27 mouse cellular contexts compared by ENCODE assay signal in the genomic region with DNA sequence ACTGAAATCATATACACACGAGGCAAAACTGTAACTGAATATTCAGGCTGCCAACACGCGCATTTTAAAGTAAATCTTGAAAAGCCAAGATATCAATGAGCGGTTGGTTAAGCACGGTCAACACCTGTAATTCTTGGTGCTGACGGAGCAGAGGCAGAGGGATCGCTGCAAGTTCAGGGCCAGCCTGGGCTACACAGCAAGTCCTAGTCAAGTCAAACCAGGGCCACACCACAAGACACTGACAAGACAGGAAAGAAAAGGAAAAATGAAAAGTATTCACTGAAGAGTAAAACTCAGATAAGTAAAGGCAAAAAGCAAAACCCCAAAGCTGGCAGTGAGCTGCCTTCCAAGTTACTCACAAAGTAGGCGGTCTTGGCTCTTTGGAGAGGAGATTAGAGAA. TPM values are rescaled to one million over a fixed set of nuclear protein-coding genes. Genes with fewer than 3 reads are reported as not detected.
DNase-seq lines count a peak whose midpoint lies in the region; ATAC-seq and TF ChIP-seq lines count a peak whose summit lies in the region.
"Had no signal": no experiment of that assay in that cellular context is flagged by ENCODE, and none has a peak within 500 bp of the region (broad histone marks: within the 10 kb centered on the region; RNA-seq: fewer than 3 reads in every experiment).

No protein-coding gene starts in this region.

- no peak for ATAC-seq in kidney, embryonic 16.5 days (ENCODE audit: low FRiP score, low TSS enrichment)
- ATAC-seq in intestine, postnatal 0 days, result no peak
- ATAC-seq: activated CD4-positive, CD25-positive, alpha-beta regulatory T cell, adult 4 months; midbrain, embryonic 16.5 days had no signal

- 62% methylated on average over 8 of the region's 8 CpGs for WGBS in kidney, adult 2 months
- WGBS in kidney, embryonic 16.5 days, result 85% methylated on average over 8 of the region's 8 CpGs
- WGBS in intestine, postnatal 0 days, result 78% methylated on average over 8 of the region's 8 CpGs
- 63% methylated on average over 8 of the region's 8 CpGs for WGBS in olfactory bulb, adult 2 months

- TF ChIP-seq CTCF in kidney, adult 2 months (conservative IDR thresholded peaks at IDR 0.05; ENCODE audit: insufficient read depth, insufficient read length, low read depth, low read length), result no peak
- no peak for TF ChIP-seq CTCF in intestine, postnatal 0 days (IDR thresholded peaks at IDR 0.05; ENCODE audit: low read depth)
- no peak for TF ChIP-seq CTCF in olfactory bulb, adult 2 months (IDR thresholded peaks at IDR 0.05; ENCODE audit: insufficient read depth, low read depth, low read length)

- H3K4me3 ChIP-seq in kidney, adult 2 months (ENCODE audit: insufficient read depth, low read depth, low read length), result no peak overlapping the region
- no peak overlapping the region for H3K4me3 ChIP-seq in kidney, embryonic 16.5 days (ENCODE audit: low read length)
- H3K4me3 ChIP-seq in intestine, postnatal 0 days (ENCODE audit: low read depth, low read length), result no peak overlapping the region
- no peak overlapping the region for H3K4me3 ChIP-seq in olfactory bulb, adult 2 months (ENCODE audit: insufficient read depth, low read depth, low read length)
- H3K4me3 ChIP-seq: embryonic facial prominence, embryonic 13.5 days; erythroblast, embryonic 14.5 days; forebrain, embryonic 12.5 days; heart, embryonic 13.5 days; hindbrain, embryonic 12.5 days; limb, embryonic 10.5 days; midbrain, embryonic 10.5 days; myocyte; neural tube, embryonic 15.5 days had no signal

- H3K27me3 ChIP-seq in kidney, adult 2 months (replicated peaks; ENCODE audit: control insufficient read depth, insufficient read depth, low read length), result no peaks in the 10 kb centered on the region
- no peaks in the 10 kb centered on the region for H3K27me3 ChIP-seq in kidney, embryonic 16.5 days (ENCODE audit: insufficient read depth, low read length)
- no peaks in the 10 kb centered on the region for H3K27me3 ChIP-seq in intestine, postnatal 0 days (replicated peaks; ENCODE audit: control insufficient read depth, insufficient read depth, low read length)
- H3K27me3 ChIP-seq: embryonic facial prominence, embryonic 13.5 days; forebrain, embryonic 12.5 days; heart, embryonic 13.5 days; hindbrain, embryonic 12.5 days; neural tube, embryonic 15.5 days had no signal

- H3K27ac ChIP-seq in kidney, adult 2 months (ENCODE audit: insufficient read depth, low read depth, low read length), result peak overlapping the region; percentile 77
- H3K27ac ChIP-seq in kidney, embryonic 16.5 days (ENCODE audit: low read length), result no peak overlapping the region
- peak overlapping the region; percentile 88 for H3K27ac ChIP-seq in intestine, postnatal 0 days (ENCODE audit: low read depth, low read length)
- H3K27ac ChIP-seq in olfactory bulb, adult 2 months (ENCODE audit: insufficient read depth, low read depth, low read length), result peak overlapping the region; percentile 75
- H3K27ac ChIP-seq: embryonic facial prominence, embryonic 13.5 days; forebrain, embryonic 12.5 days; heart, embryonic 13.5 days; hindbrain, embryonic 12.5 days; limb, embryonic 10.5 days; midbrain, embryonic 10.5 days; neural tube, embryonic 15.5 days had no signal

- peaks cover 42% of the 10 kb centered on the region for H3K4me1 ChIP-seq in kidney, adult 2 months (ENCODE audit: control insufficient read depth, insufficient read depth, low read length)
- peaks cover 45% of the 10 kb centered on the region for H3K4me1 ChIP-seq in kidney, embryonic 16.5 days (ENCODE audit: insufficient read depth, low read length)
- H3K4me1 ChIP-seq in intestine, postnatal 0 days (replicated peaks; ENCODE audit: control insufficient read depth, insufficient read depth, low read length), result peaks cover 10% of the 10 kb centered on the region; the same call in 1 of the 2 replicates
- H3K4me1 ChIP-seq in olfactory bulb, adult 2 months (ENCODE audit: control insufficient read depth, insufficient read depth, low read length), result peaks cover 31% of the 10 kb centered on the region

- H3K9me3 ChIP-seq in kidney, embryonic 16.5 days (ENCODE audit: low read length), result no peaks in the 10 kb centered on the region
- H3K9me3 ChIP-seq in intestine, postnatal 0 days (ENCODE audit: control insufficient read depth), result no peaks in the 10 kb centered on the region
- H3K9me3 ChIP-seq: embryonic facial prominence, embryonic 13.5 days; forebrain, embryonic 12.5 days; heart, embryonic 13.5 days; hindbrain, embryonic 12.5 days; limb, embryonic 10.5 days; midbrain, embryonic 10.5 days; neural tube, embryonic 15.5 days had no signal

- peaks cover 10% of the 10 kb centered on the region; the same call in 1 of the 2 replicates for H3K36me3 ChIP-seq in kidney, adult 2 months (ENCODE audit: control insufficient read depth, insufficient read depth, low read length)
- peaks cover 10% of the 10 kb centered on the region; the same call in 1 of the 2 replicates for H3K36me3 ChIP-seq in kidney, embryonic 16.5 days (ENCODE audit: insufficient read depth, low read length)
- H3K36me3 ChIP-seq in intestine, postnatal 0 days (ENCODE audit: control insufficient read depth, insufficient read depth), result peaks cover 19% of the 10 kb centered on the region
- H3K36me3 ChIP-seq: neural tube, embryonic 15.5 days had no signal

- no peak for TF ChIP-seq POLR2A in kidney, adult 2 months (IDR thresholded peaks at IDR 0.05; ENCODE audit: low read depth, low read length)
- TF ChIP-seq POLR2A in olfactory bulb, adult 2 months (IDR thresholded peaks at IDR 0.05; ENCODE audit: insufficient read depth, low read depth, low read length), result no peak

- no peak overlapping the region for H3K4me2 ChIP-seq in kidney, embryonic 16.5 days (replicated peaks; ENCODE audit: low read depth, low read length)
- 0 out of 2 replicates have a peak overlapping the region, but pooled peaks have one; percentile 18 for H3K4me2 ChIP-seq in intestine, postnatal 0 days (replicated peaks; ENCODE audit: low read depth)
- H3K4me2 ChIP-seq: embryonic facial prominence, embryonic 13.5 days; forebrain, embryonic 12.5 days; heart, embryonic 13.5 days; hindbrain, embryonic 12.5 days; neural tube, embryonic 15.5 days had no signal

- no peak for DNase-seq in kidney, adult 2 months
- DNase-seq in brain, adult 2 months (ENCODE audit: low read depth, low spot score), result peak; percentile 40
- DNase-seq in cerebellum, postnatal 25 days, result no peak
- DNase-seq in testis, postnatal 14 days (ENCODE audit: low spot score), result no peak
- DNase-seq: adrenal gland, adult 8-10 months; cerebellum, adult 18-20 months; cerebellum, postnatal 14 days; heart, postnatal 14 days; kidney, adult 9 months; kidney, postnatal 36 days; lung, adult 18-20 months; lung, postnatal 10 days; thymus, postnatal 14 days had no signal

- no peak overlapping the region for H3K9ac ChIP-seq in kidney, embryonic 16.5 days (replicated peaks; ENCODE audit: low read length)
- H3K9ac ChIP-seq in intestine, postnatal 0 days (ENCODE audit: low read depth, low read length), result no peak overlapping the region
- H3K9ac ChIP-seq: embryonic facial prominence, embryonic 13.5 days; forebrain, embryonic 12.5 days; heart, embryonic 13.5 days; hindbrain, embryonic 12.5 days; neural tube, embryonic 15.5 days had no signal

RNA-seq across cellular contexts. Expression of a gene that starts 9.6 kb away (rescaled TPM):
- 2,034 and 2,219 TPM in 2 replicates for polyA plus RNA-seq in kidney, adult 2 months (2012; rRNA removed)
- 1,091 and 1,137 TPM in 2 replicates for polyA plus RNA-seq in kidney, embryonic 16.5 days (2015; fragmentation: Nextera tagmentation; extraction: Ambion mirVana)
- polyA plus RNA-seq in intestine, postnatal 0 days (2015; fragmentation: Nextera tagmentation; extraction: Ambion mirVana), result 1,587 and 1,596 TPM in 2 replicates
- 469 and 510 TPM in 2 replicates for polyA plus RNA-seq in olfactory bulb, adult 2 months (2012; ENCODE audit: insufficient read depth, insufficient read length, low replicate concordance, missing spikeins)

RNA-seq across cellular contexts. Expression of a gene that starts 49.8 kb away (rescaled TPM):
- 6.8 and 8.3 TPM in 2 replicates for polyA plus RNA-seq in kidney, adult 2 months (2012; rRNA removed)
- 25.4 and 28.1 TPM in 2 replicates for polyA plus RNA-seq in kidney, embryonic 16.5 days (2015; fragmentation: Nextera tagmentation; extraction: Ambion mirVana)
- 14.1 and 15.1 TPM in 2 replicates for polyA plus RNA-seq in intestine, postnatal 0 days (2015; fragmentation: Nextera tagmentation; extraction: Ambion mirVana)
- polyA plus RNA-seq in olfactory bulb, adult 2 months (2012; ENCODE audit: insufficient read depth, insufficient read length, low replicate concordance, missing spikeins), result 65.2 TPM in 1 of 2 replicates, not detected in the other
